Mouse (Mus musculus): Measurements from ENCODE around the gene Ptges. TPM values are rescaled to one million over a fixed set of nuclear protein-coding genes. Genes with fewer than 3 reads are reported as not detected.

The Ptges gene
- polyA plus RNA-seq, 1 experiment from 2014 or later: 7.2 TPM

DNA sequence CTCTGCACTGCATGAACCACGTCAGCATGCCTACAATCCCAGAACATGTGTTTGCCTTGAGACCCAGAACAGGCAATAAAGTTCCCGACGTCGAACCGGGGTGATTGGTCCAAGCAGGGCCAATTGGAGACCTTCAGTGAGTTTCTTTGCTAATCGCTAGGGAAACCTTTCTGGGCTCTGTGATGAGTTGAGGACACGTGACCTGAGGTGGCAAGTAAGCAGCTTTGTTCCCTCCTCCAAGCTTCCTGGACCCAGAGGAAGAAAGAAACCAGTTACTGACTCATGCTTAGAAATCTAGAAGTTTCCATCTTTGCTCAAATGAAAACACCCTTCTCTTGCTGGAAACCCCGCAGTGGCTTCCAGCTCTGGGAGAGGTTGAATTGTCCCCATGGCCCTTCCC, 16.6 kb downstream of the Ptges start:
- H3K4me2 ChIP-seq (replicated peaks; ENCODE audit: low read depth, low read length): no peak overlapping the region
- H3K27me3 ChIP-seq (ENCODE audit: control insufficient read depth, insufficient read depth, low read length): no peaks in the 10 kb centered on the region
- H3K4me1 ChIP-seq (ENCODE audit: control insufficient read depth, insufficient read depth, low read length): 0 out of 2 replicates have a peak, but pooled peaks cover 3% of the 10 kb centered on the region
- H3K9me3 ChIP-seq (ENCODE audit: control insufficient read depth, low read length): no peaks in the 10 kb centered on the region
- H3K9ac ChIP-seq (ENCODE audit: low read depth, low read length): no peak overlapping the region
- no peaks in the 10 kb centered on the region for H3K36me3 ChIP-seq (ENCODE audit: control insufficient read depth, insufficient read depth, low read length)
- H3K27ac ChIP-seq (ENCODE audit: low read depth, low read length): no peak overlapping the region
- 81% methylated on average over 8 of the region's 8 CpGs for WGBS
- no peak for ATAC-seq (ENCODE audit: low FRiP score, low TSS enrichment)
- no peak overlapping the region for H3K4me3 ChIP-seq (ENCODE audit: low read length)

DNA sequence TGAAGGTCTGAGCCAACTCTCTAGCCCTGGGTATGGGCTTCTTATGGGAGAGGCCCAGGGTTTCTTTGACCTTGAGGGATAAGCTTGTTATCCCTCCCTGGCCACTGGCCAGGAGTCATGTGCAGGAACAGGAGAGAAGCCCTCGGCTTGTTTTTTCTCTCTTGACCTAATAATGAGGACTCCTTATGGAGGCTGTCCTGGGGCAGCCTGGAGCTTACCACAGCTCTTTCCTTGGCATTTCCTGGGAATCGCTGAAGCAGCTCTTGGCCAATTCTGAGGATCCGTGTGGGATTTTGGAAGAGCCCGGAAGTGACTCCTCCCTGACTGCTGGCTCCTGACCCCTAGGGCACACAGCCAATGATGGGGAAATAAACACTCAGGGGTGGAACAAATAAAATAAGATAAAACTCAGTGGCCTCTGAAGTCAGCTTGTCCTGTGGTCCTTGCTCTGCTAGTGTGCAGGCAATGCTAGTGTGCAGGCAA, 17.3 kb downstream of the Ptges start:
- Histone ChIP-seq H3K4me3 (ENCODE audit: low read length) (no peak overlapping the region), H3K36me3 (ENCODE audit: control insufficient read depth, insufficient read depth, low read length) (no peaks in the 10 kb centered on the region), H3K27me3 (ENCODE audit: control insufficient read depth, insufficient read depth, low read length) (no peaks in the 10 kb centered on the region), H3K4me1 (ENCODE audit: control insufficient read depth, insufficient read depth, low read length) (0 out of 2 replicates have a peak, but pooled peaks cover 3% of the 10 kb centered on the region), H3K9ac (ENCODE audit: low read depth, low read length) (no peak overlapping the region), H3K4me2 (replicated peaks; ENCODE audit: low read depth, low read length) (no peak overlapping the region), H3K27ac (ENCODE audit: low read depth, low read length) (no peak overlapping the region), H3K9me3 (ENCODE audit: control insufficient read depth, low read length) (no peaks in the 10 kb centered on the region)
- 22% methylated on average over 4 of the region's 4 CpGs for WGBS
- ATAC-seq (ENCODE audit: low FRiP score, low TSS enrichment): no peak

DNA sequence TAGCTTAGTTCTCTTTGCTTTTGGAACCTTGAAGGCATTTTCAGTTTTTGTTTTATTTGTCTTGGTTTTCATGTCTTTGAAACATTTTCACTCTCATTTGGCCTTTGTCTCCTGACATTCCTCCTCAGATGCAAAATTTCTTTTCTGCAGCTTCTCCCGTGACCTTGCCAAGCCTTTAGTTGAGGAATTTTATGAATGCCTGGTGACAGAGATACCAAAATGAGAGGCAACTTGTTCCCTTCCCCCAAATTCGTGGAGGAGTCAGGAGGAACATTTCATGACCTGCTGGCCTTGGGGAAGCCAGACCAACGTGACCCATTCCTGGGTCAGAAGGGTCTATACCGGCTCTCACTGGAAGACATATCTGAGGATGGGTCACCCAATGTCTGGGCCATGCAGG, 23.0 kb downstream of the Ptges start:
- no peak overlapping the region for H3K9ac ChIP-seq (ENCODE audit: low read depth, low read length)
- H3K36me3 ChIP-seq (ENCODE audit: control insufficient read depth, insufficient read depth, low read length): no peaks in the 10 kb centered on the region
- H3K4me1 ChIP-seq (ENCODE audit: control insufficient read depth, insufficient read depth, low read length): peaks cover 16% of the 10 kb centered on the region
- no peaks in the 10 kb centered on the region for H3K9me3 ChIP-seq (ENCODE audit: control insufficient read depth, low read length)
- H3K27ac ChIP-seq (ENCODE audit: low read depth, low read length): no peak overlapping the region
- WGBS: 60% methylated on average over 4 of the region's 4 CpGs
- H3K4me3 ChIP-seq (ENCODE audit: low read length): no peak overlapping the region
- no peak for ATAC-seq (ENCODE audit: low FRiP score, low TSS enrichment)
- no peak overlapping the region for H3K4me2 ChIP-seq (replicated peaks; ENCODE audit: low read depth, low read length)
- H3K27me3 ChIP-seq (ENCODE audit: control insufficient read depth, insufficient read depth, low read length): no peaks in the 10 kb centered on the region

DNA sequence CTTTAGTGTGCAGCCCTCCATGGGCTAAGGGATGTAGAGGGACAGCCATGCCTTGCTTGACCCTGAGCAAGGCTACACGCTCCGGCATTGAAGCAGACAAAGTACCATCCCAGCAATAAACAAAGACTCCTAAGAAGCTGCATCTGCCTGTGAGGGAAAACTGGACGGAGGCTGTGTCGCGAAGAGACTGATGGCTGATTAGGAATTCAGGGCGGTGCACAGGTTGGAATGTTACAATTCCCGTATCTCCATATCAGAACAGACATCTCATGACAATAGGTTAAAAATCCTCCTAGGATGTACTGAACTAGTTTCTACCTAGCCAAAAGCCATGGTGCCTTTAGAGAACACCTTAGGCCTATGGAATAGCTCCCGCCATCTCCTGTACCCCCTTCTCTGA, 23.8 kb downstream of the Ptges start:
- Histone ChIP-seq H3K4me3 (ENCODE audit: low read length) (no peak overlapping the region), H3K27ac (ENCODE audit: low read depth, low read length) (no peak overlapping the region), H3K9me3 (ENCODE audit: control insufficient read depth, low read length) (no peaks in the 10 kb centered on the region), H3K4me2 (replicated peaks; ENCODE audit: low read depth, low read length) (no peak overlapping the region), H3K27me3 (ENCODE audit: control insufficient read depth, insufficient read depth, low read length) (no peaks in the 10 kb centered on the region), H3K9ac (ENCODE audit: low read depth, low read length) (no peak overlapping the region), H3K4me1 (ENCODE audit: control insufficient read depth, insufficient read depth, low read length) (peaks cover 20% of the 10 kb centered on the region), H3K36me3 (ENCODE audit: control insufficient read depth, insufficient read depth, low read length) (no peaks in the 10 kb centered on the region)
- WGBS: 87% methylated on average over 8 of the region's 8 CpGs
- no peak for ATAC-seq (ENCODE audit: low FRiP score, low TSS enrichment)

GRCm38 (mm10) chr2:30904991-30905390, 24.7 kb downstream of the Ptges start:
- ATAC-seq (ENCODE audit: low FRiP score, low TSS enrichment): no peak
- no peak overlapping the region for H3K9ac ChIP-seq (ENCODE audit: low read depth, low read length)

DNA sequence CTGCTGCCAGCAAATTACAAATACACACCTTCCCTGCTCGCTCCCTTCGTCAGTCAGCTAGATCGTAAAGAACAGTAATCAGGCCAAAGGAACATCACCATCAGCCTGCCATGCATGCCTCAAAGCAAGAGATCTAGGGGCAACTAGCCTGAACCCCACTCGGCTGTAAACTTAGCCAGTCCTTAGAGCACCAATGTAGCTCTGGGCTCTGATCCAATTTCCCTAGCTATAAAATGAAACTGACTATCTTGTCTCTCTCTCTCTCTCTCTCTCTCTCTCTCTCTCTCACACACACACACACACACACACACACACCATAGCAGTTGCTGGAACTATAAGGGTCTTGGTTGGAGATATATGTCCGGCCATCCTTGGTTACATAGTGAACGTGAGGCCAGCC, 25.4 kb downstream of the Ptges start:
- Histone ChIP-seq H3K36me3 (ENCODE audit: control insufficient read depth, insufficient read depth, low read length) (no peaks in the 10 kb centered on the region), H3K9ac (ENCODE audit: low read depth, low read length) (no peak overlapping the region), H3K4me2 (replicated peaks; ENCODE audit: low read depth, low read length) (no peak overlapping the region), H3K4me3 (ENCODE audit: low read length) (no peak overlapping the region), H3K9me3 (ENCODE audit: control insufficient read depth, low read length) (no peaks in the 10 kb centered on the region), H3K4me1 (ENCODE audit: control insufficient read depth, insufficient read depth, low read length) (peaks cover 20% of the 10 kb centered on the region), H3K27me3 (ENCODE audit: control insufficient read depth, insufficient read depth, low read length) (no peaks in the 10 kb centered on the region), H3K27ac (ENCODE audit: low read depth, low read length) (no peak overlapping the region)
- ATAC-seq (ENCODE audit: low FRiP score, low TSS enrichment): no peak
- WGBS: 63% methylated on average over 6 of the region's 6 CpGs

More at GRCm38 (mm10) chr2:30904991-30905390, 24.7 kb downstream of the Ptges start:
- H3K36me3 ChIP-seq (ENCODE audit: control insufficient read depth, insufficient read depth, low read length): no peaks in the 10 kb centered on the region
- no peak overlapping the region for H3K4me2 ChIP-seq (replicated peaks; ENCODE audit: low read depth, low read length)
- no peak overlapping the region for H3K27ac ChIP-seq (ENCODE audit: low read depth, low read length)
- WGBS: 78% methylated on average over 7 of the region's 7 CpGs
- H3K4me3 ChIP-seq (ENCODE audit: low read length): no peak overlapping the region
- H3K9me3 ChIP-seq (ENCODE audit: control insufficient read depth, low read length): no peaks in the 10 kb centered on the region
- H3K4me1 ChIP-seq (ENCODE audit: control insufficient read depth, insufficient read depth, low read length): peaks cover 20% of the 10 kb centered on the region
- no peaks in the 10 kb centered on the region for H3K27me3 ChIP-seq (ENCODE audit: control insufficient read depth, insufficient read depth, low read length)

DNA sequence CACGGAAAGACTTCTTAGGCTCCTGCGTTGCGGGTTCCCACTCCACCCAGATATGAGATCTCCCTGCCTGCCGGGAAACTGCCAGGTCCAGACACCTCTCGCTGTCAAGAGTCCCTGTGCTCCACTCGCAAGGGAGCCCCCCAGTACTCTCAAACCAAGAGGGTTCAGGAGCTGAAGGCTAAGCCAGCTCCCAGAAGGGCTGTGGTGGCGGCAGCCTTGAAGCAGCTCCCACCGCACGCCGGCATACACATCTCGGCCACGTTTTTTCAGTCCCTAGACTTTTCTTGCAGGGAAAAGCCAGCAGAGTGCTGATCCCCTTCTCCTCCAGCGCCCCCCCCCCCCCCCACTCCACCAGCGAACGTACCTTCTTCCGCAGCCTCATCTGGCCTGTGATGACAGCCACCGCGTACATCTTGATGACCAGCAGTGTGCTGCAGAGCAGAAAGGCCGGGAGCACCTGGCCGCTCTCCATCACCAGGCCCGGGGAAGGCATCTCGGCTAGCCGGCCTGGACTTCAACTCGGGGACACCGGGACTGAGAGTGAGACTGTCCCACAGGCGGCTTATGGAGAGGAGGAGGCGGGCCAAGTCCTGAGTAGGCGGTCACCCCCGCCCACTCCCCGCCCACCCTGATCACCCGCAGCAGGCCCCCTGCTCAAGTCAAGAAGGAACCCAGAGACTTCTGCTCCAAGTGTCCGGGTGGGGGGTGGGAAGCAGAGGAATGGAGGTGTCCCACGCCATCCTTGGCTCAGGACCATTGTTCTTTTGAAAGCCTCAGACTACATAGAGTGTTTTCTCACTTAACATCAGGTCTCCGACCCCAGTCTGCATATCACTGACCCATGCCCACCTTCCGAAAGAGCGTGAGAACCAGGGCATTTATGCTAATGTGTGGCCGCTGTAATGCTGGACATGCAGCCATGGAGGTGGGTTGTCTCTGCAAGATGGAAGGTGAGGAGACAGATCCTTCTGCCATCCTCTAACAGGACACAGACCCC, 26.6 kb downstream of the Ptges start:
- 8% methylated on average over 36 of the region's 37 CpGs for WGBS
- ATAC-seq (ENCODE audit: low FRiP score, low TSS enrichment): peak; percentile 86

GRCm38 (mm10) chr2:30902256-30902655, 27.4 kb downstream of the Ptges start:
- 20% methylated on average over 8 of the region's 8 CpGs for WGBS
- no peaks in the 10 kb centered on the region for H3K27me3 ChIP-seq (ENCODE audit: control insufficient read depth, insufficient read depth, low read length)
- peak overlapping the region; percentile 53 for H3K4me2 ChIP-seq (replicated peaks; ENCODE audit: low read depth, low read length)
- ATAC-seq (ENCODE audit: low FRiP score, low TSS enrichment): 0 out of 2 replicates have a peak, but pooled peaks have one; percentile 17
- no peaks in the 10 kb centered on the region for H3K9me3 ChIP-seq (ENCODE audit: control insufficient read depth, low read length)
- H3K9ac ChIP-seq (ENCODE audit: low read depth, low read length): peak overlapping the region; percentile 52; the same call in 1 of the 2 replicates
- peak overlapping the region; percentile 36 for H3K4me3 ChIP-seq (ENCODE audit: low read length)
- no peaks in the 10 kb centered on the region for H3K36me3 ChIP-seq (ENCODE audit: control insufficient read depth, insufficient read depth, low read length)
- H3K4me1 ChIP-seq (ENCODE audit: control insufficient read depth, insufficient read depth, low read length): peaks cover 20% of the 10 kb centered on the region
- H3K27ac ChIP-seq (ENCODE audit: low read depth, low read length): no peak overlapping the region

More for the DNA sequence above, 26.6 kb downstream of the Ptges start:
- H3K4me3 ChIP-seq (ENCODE audit: low read length): peak overlapping the region; percentile 36
- peaks cover 20% of the 10 kb centered on the region for H3K4me1 ChIP-seq (ENCODE audit: control insufficient read depth, insufficient read depth, low read length)
- no peaks in the 10 kb centered on the region for H3K27me3 ChIP-seq (ENCODE audit: control insufficient read depth, insufficient read depth, low read length)
- no peaks in the 10 kb centered on the region for H3K9me3 ChIP-seq (ENCODE audit: control insufficient read depth, low read length)
- H3K27ac ChIP-seq (ENCODE audit: low read depth, low read length): no peak overlapping the region
- no peaks in the 10 kb centered on the region for H3K36me3 ChIP-seq (ENCODE audit: control insufficient read depth, insufficient read depth, low read length)
- peak overlapping the region; percentile 53 for H3K4me2 ChIP-seq (replicated peaks; ENCODE audit: low read depth, low read length)
- H3K9ac ChIP-seq (ENCODE audit: low read depth, low read length): peak overlapping the region; percentile 52

GRCm38 (mm10) chr2:30901646-30902160, 28.0 kb downstream of the Ptges start:
- WGBS: 59% methylated on average over 6 of the region's 6 CpGs
- ATAC-seq (ENCODE audit: low FRiP score, low TSS enrichment): no peak
- H3K4me3 ChIP-seq (ENCODE audit: low read length): no peak overlapping the region
- H3K9ac ChIP-seq (ENCODE audit: low read depth, low read length): no peak overlapping the region
- no peak overlapping the region for H3K27ac ChIP-seq (ENCODE audit: low read depth, low read length)
- H3K4me2 ChIP-seq (replicated peaks; ENCODE audit: low read depth, low read length): peak overlapping the region; percentile 53
- H3K4me1 ChIP-seq (ENCODE audit: control insufficient read depth, insufficient read depth, low read length): peaks cover 20% of the 10 kb centered on the region
- no peaks in the 10 kb centered on the region for H3K27me3 ChIP-seq (ENCODE audit: control insufficient read depth, insufficient read depth, low read length)
- no peaks in the 10 kb centered on the region for H3K9me3 ChIP-seq (ENCODE audit: control insufficient read depth, low read length)
- no peaks in the 10 kb centered on the region for H3K36me3 ChIP-seq (ENCODE audit: control insufficient read depth, insufficient read depth, low read length)

Measured in kidney, embryonic 14.5 days (tissue).